Mouse (Mus musculus) lung, postnatal 4 days (tissue): ENCODE data around the gene Zfhx3.

ENCODE experiments used
- DNase-seq, 2 experiments: peaks; one replicate each; pipeline ENCODE4 v3.0.0; 2021

The Zfhx3 gene

DNA sequence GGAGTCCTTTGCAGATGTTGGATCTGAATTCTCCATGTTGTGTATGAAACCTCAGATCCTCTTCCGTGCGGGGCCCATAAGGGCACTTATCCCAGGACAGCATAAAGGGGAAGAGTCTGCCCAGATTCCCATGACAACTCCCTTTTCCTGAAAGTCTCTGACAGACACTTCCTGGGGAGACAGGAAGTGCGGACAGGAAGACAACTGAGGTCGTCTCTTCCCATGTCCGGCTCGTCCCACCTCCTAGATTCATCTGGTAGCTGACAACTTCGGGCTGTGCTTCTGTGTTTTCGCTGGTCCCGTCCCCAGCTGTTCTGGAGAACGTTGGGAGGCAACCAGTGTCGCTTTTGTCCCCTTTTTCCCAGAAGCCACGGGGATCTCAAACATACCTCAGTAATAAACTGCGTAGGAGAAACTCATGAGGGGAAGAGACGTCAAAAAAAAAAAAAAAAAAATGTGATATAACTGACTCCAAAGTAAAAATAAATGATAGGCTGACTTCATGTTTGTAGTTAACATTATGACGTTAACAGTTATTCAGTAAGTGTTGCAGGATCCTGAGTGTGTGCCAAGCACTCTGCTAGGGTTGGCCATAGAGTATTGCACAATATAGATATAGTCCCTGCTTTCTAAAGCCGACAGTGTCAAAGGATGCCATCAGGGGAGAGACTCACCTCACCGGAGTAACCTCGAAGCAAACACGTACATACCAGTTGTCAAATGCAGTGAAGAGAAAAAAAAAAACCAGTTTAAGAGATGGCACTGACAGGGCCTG is 653.5 kb downstream of the Zfhx3 start:
- peak; percentile 42 to 62 for DNase-seq

- DNase-seq, result no peak
Observed at GRCm38 (mm10) chr8:108599003-108599402, 656.6 kb downstream of the Zfhx3 start.

DNA sequence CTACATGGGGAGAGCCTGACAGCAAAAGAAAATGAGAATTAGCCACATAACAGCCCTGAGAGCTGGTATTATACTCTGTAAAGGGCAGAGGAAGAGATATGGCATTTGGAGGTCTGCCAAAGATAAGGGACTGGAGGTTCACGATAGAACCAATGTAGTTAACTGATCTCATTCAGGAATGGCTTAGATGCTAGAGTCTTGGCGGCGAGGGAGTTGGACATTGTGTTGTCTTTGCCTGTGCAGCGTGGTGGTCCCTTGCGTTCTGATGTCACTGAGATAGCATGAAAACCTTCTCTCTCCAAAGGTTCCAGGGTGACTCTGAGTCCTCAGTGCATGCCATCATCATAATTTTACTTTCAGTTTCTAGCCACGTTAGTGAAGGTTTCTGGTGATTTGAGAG is 657.1 kb downstream of the Zfhx3 start:
- no peak for DNase-seq

DNA sequence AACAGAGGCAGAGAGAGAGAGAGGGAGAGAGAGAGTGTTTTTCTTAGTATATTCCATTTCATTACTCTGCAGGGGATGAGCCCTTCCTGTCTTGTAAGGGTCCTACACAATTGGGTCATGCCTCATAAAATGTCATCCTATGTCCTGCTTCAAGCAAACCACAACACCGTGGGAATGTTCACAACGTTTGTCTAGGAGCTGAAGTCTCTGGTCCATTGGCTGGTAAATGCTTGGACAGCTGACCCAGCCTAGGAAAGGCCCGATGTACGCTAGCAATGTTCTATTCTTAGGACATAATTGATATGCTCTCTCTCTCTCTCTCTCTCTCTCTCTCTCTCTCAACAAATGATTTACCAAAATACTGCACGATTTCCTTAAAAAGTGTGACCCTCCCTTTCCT is 666.2 kb downstream of the Zfhx3 start:
- no peak for DNase-seq

DNA sequence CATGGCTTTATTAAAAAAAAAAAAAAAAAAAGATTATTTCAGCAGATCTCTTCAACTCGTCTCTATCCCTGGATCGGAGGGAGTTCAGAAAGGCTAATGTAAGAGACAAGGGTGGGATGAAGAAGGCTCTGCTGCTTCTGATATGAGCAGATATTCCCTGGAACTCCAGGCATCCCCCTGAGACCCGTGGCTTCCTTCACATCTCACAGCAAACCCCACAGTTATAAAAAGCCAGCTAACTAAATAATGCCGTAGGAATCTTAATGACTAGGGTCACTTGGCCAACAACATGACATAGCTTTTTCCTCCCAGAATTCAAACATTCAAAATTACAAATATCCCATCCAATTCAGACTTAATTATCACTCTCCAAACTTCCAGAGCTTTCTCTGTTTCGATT is 666.7 kb downstream of the Zfhx3 start:
- no peak for DNase-seq

GRCm38 (mm10) chr8:108611141-108611674 is 668.8 kb downstream of the Zfhx3 start:
- DNase-seq, result no peak

GRCm38 (mm10) chr8:108611792-108612413 is 669.5 kb downstream of the Zfhx3 start:
- peak in 1 of 2 experiments; percentile 31 for DNase-seq

GRCm38 (mm10) chr8:108612815-108613214 is 670.4 kb downstream of the Zfhx3 start:
- peak; percentile 54 to 74 for DNase-seq

GRCm38 (mm10) chr8:108613280-108613679 is 670.8 kb downstream of the Zfhx3 start:
- no peak for DNase-seq

DNA sequence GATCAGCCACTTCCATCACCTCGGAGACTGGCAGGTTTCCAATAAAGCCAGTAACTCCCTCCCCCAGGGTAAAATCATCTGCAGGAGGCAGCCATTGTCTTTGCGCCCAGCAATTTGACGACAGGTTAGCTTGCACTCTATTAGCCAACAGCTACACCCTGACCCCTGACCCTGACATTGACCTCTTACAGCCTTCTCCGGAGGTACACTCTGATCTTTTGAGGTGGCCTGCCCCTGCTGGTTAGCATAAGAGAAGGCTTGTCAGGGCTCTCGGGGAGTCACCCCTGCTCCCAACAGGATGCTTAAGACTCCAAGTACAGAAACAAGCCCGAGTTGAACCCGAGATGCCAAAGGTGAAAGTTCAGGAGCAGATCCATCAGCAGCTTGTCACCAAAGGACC is 678.9 kb downstream of the Zfhx3 start:
- DNase-seq, result no peak

- no peak for DNase-seq
Observed at GRCm38 (mm10) chr8:108623660-108624059, 681.2 kb downstream of the Zfhx3 start.

- no peak for DNase-seq
Observed at GRCm38 (mm10) chr8:108625571-108626120, 683.2 kb downstream of the Zfhx3 start.

DNA sequence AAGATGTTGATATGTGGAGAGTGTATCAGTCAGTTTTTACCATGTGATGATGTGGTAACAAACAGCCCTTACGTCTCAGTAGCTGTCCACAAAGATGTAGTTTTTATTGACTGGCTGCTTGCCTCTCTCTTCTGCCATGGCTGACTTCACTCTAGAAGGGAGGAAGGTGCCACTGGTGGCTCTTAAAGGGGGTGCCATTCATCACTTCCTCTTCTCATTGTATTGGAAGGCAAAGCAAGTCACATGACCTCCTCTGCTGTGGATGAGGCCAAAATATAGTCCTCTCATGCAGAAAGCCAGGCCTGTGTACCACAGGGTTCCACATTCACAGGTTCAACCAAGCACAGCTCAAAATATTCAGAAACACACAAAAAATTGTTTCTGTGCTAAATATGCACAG is 688.6 kb downstream of the Zfhx3 start:
- DNase-seq, result no peak

DNA sequence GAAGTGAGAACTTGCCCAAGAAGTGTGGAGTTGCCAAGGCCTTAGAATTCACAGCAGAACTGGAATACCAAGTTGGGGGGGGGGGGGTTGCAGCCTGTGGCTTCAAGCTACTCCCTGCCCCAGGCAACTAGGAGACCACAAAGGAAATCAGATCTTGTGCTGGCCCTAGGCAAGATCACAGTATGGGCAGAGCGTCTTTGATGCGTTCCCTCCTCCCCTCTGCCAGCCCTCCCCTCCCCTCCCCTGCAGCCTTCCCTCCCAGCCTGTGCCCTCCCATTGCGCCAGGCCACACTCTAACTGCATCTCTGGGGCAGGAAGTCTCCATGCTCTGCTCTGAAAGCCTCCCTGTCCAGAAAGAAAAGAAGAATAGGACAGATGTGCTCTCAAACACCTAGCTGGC is 691.8 kb downstream of the Zfhx3 start:
- no peak for DNase-seq

DNA sequence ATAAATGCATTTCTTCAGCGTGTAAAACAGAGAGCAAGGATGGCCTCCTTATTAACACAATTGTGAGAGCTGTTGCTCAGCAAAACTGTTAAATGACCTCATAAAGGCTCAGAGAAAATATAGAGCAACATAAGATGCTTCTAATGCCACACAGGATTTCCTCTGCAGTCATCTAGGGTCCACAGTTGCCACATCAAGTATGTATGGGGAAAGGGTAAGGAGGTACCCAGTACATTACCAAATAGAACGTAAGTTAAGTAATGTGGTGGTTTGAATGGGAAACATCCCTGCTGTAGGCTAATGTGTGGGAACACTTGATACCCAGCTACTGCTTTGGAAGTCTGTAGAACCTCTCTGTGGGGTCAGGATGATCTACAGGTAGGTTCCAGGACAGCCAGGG is 695.4 kb downstream of the Zfhx3 start:
- no peak for DNase-seq

DNA sequence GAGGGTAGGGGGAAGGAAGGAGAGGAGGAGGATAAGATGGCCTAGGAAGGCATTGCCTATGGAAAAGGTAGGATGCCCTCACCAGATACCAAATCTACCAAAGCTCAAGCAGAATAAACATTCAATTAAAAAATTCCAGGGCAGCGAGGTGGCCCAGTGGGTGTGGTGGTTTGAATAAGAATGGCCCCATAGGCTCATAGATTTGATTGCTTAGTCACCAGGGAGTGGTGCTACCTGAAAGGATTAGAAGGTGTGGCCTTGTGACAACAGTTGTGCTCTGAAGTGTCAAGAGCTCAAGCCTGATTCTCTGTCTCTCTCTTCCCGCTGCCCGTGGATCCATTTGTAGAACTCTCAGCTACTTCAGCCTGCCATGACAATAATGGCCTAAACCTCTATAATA is 703.2 kb downstream of the Zfhx3 start:
- no peak for DNase-seq

DNA sequence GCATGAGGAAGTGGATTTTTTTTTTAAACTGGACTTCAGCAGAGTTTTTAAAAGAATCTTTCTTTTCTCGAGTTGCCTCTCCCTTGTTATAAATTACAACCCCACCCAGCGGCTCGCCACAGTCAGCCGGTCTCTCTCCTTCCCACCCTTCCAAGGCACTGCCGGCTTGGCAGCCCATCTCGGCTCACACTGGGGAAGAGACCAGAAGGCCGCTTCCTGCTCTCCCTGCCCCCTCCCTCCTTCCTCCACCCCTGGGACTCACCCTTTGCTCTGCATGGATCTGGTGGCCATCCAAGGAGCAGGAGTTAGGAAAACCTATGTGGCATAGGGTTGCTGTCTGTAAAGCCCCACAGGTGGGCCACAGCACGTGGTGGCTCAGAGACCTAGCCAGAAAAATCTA is 705.1 kb downstream of the Zfhx3 start:
- DNase-seq, result peak; percentile 72 to 86

- DNase-seq, result peak; percentile 23 to 38
Observed at GRCm38 (mm10) chr8:108648993-108649392, 706.5 kb downstream of the Zfhx3 start.

DNA sequence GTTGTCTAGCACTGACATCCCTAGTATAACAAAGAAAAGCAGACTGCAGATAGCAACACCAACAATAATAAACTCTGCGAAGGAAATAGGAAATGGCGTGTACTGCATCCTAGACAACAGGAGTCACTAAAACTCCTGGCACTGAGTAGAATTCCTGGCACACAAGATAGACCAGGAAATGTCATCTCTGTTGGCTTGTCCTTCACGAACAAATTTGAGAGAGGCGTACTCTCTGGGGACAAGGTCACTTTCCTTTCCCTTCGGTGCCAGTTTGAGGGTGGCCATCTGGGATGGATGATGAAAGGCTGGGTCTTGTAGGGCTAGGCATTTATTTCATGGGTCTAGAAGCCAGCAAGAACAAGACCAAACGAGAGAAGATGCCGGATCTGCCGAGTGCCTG is 708.4 kb downstream of the Zfhx3 start:
- no peak for DNase-seq

DNA sequence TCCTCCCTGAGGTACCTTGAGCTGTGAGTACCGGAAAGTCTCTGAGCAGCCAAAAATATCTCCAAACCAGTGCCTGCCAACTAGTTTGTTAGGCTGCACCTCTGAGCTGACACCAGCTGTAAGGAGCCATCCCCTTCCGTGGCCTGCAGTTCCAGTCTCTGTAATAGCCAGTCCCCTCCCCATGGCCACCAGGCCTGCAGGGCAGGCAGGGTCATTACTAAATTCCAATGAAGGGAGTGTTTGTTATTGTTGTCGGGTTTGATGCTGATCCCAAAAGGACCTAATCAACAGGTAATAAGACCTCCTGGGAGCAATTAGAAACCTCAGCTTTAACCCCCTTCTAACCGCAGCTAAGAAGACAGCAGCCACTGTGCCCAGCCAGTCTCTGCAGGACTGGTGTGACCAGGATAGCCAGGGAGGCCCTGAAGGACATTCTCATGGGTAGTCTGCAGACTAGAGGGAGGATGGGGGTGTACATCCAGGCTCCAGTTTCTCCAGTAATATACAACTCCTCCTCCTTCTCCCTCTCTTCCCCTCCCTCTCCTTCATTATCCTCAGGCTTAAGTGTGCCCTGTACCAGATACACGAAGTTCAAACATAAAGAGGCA is 719.1 kb downstream of the Zfhx3 start:
- DNase-seq, result no peak

DNA sequence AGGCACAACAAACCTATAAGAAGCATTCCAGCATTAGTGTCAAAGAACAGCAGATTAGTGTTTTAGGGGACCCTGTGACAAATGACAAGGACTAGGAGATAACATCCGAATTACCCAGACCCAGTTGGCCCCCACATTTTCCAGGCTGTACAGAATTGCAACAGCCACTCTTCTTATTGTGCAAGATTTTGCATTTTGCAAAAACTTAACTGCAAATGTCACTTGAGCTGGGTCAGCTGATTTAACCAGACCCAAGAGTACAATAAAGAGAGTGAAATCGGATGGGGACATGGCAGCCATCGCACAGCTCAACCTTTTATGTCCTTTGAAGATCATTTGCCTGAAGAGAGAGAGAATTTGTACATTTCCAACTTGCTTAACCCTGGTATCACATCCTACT is 720.3 kb downstream of the Zfhx3 start:
- no peak for DNase-seq

DNA sequence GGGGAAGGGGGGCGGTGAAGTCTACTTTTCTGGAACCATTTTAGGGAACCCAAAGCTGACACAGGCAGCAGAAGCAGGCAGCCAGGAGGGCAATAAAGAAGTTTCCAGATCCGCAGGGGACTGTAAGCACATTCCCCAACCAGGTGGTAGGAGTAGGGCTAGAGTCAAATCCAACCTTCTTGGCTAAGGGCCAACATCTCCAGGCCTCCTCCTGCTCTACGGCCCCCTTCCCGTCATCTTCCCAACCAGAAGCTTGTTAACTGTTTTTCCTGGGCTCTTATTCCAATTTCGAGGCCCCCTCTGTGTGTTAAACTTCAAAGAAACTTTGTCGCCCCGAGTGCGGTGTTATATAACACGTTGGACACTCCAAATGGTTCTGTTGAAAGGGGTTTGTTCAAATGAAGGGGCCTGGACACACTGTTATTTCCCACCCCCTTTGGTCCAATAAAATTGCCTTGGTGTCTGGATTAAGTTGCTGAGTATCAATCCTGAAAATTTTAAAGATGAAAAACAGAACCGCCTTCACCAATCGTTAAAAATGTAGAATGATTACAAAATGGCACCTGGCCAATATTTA is 729.6 kb downstream of the Zfhx3 start:
- no peak for DNase-seq

- no peak for DNase-seq
Observed at GRCm38 (mm10) chr8:108675001-108675525, 732.6 kb downstream of the Zfhx3 start.
